Mouse (Mus musculus) kidney, embryonic 14.5 days (tissue): ENCODE measurements around the gene 1700001O22Rik. TPM values are rescaled to one million over a fixed set of nuclear protein-coding genes. Genes with fewer than 3 reads are reported as not detected.

ENCODE experiments used
- ATAC-seq: fragments of 200-750 bp; cut with Nextera tagmentation; 2 replicates; pipeline ENCODE4 v1.8.0; 2017; ENCODE audit warnings: moderate number of reproducible peaks, mild to moderate bottlenecking, moderate TSS enrichment, moderate library complexity; ENCODE audit not compliant: low FRiP score, low TSS enrichment
- H3K27ac ChIP-seq: fragments of 300-500 bp; sonication (generic); 2 replicates; pipeline ENCODE4 v1.5.1; 2014; ENCODE audit warnings: low read depth, mild to moderate bottlenecking, low read length, moderate library complexity, mixed read lengths
- H3K27me3 ChIP-seq: fragments of 300-500 bp; sonication (generic); 2 replicates; pipeline ENCODE4 v1.6.1; 2014; ENCODE audit warnings: mild to moderate bottlenecking, low read length; ENCODE audit not compliant: control insufficient read depth, insufficient read depth
- H3K36me3 ChIP-seq: fragments of 300-500 bp; sonication (generic); 2 replicates; pipeline ENCODE4 v1.6.1; 2014; ENCODE audit warnings: low read length, mixed read lengths; ENCODE audit not compliant: control insufficient read depth, insufficient read depth
- H3K4me1 ChIP-seq: fragments of 300-500 bp; sonication (generic); 2 replicates; pipeline ENCODE4 v1.6.1; 2014; ENCODE audit warnings: low read length, mixed read lengths; ENCODE audit not compliant: control insufficient read depth, insufficient read depth
- H3K4me2 ChIP-seq: fragments of 300-500 bp; sonication (generic); replicated peaks from 2 replicates; pipeline ENCODE4 v1.6.1; 2014; ENCODE audit warnings: low read depth, mild to moderate bottlenecking, low read length
- H3K4me3 ChIP-seq: fragments of 300-500 bp; sonication (generic); 2 replicates; pipeline ENCODE4 v1.5.1; 2014; ENCODE audit warnings: mild to moderate bottlenecking, low read length
- H3K9ac ChIP-seq: fragments of 300-500 bp; sonication (generic); 2 replicates; pipeline ENCODE4 v1.6.1; 2014; ENCODE audit warnings: low read depth, mild to moderate bottlenecking, low read length, moderate library complexity
- H3K9me3 ChIP-seq: fragments of 300-500 bp; sonication (generic); 2 replicates; pipeline ENCODE4 v1.6.1; 2016; ENCODE audit warnings: low read length; ENCODE audit not compliant: control insufficient read depth
- WGBS: fragments of 180-500 bp; shearing (Covaris S2); extraction: QIAGEN DNeasy Blood & Tissue Kit; methylation state at CpG from one replicate; pipeline ENCODE4 v1.1.7; 2014; 5-methylcytosine and 5-hydroxymethylcytosine counted together
- polyA plus RNA-seq: library from polyadenylated mRNA; unstranded; fragments of >200 nt; fragmentation: Nextera tagmentation; extraction: Ambion mirVana; gene quantifications from 2 replicates; pipeline ENCODE4 v1.2.1, GENCODE M21; 2014

Gene 1700001O22Rik
- 3.8 and 4.2 TPM in 2 replicates for polyA plus RNA-seq

- H3K27me3 ChIP-seq: no peaks in the 10 kb centered on the region
- H3K4me3 ChIP-seq: no peak within 1 kb of the TSS
- H3K9me3 ChIP-seq: no peaks in the 10 kb centered on the region
- ATAC-seq: no peak
- 80% methylated on average over 3 of the region's 3 CpGs for WGBS
- H3K27ac ChIP-seq: no peak within 1 kb of the TSS
- peaks cover 18% of the 10 kb centered on the region; the same call in 1 of the 2 replicates for H3K4me1 ChIP-seq
- H3K9ac ChIP-seq: no peak within 1 kb of the TSS
- H3K36me3 ChIP-seq: no peaks in the 10 kb centered on the region
- no peak within 1 kb of the TSS for H3K4me2 ChIP-seq
Observed at GRCm38 (mm10) chr2:30803604-30804003, at the start of gene 1700001O22Rik. Gene 1700001O22Rik, minus strand, starts transcription at chr2:30803661.

GRCm38 (mm10) chr2:30852771-30853313 lies 49.4 kb upstream of the 1700001O22Rik start:
- Histone ChIP-seq H3K36me3 (no peaks in the 10 kb centered on the region), H3K4me1 (peaks cover 17% of the 10 kb centered on the region)
- 19% methylated on average over 20 of the region's 20 CpGs for WGBS

DNA sequence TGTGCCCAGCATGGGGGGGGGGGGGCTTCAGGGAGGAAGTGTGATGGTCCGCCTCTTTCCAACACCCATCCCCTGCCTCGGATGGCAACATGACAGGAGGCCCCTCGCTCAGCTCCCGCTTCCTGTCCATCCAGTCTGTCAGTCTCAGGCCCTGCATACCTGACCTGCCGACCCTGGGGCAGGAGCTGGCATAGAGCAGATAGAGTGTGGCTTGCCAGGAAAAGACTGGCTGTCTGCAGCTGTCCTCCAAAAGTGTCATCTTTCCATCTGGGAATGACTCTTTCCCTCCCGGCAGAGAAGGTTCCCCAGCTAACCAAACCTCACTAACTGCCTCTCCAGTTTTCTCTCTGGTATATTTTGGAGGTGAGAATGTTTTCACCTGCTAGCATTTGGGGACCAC lies 47.1 kb upstream of the 1700001O22Rik start:
- Histone ChIP-seq H3K4me1 (peaks cover 27% of the 10 kb centered on the region), H3K4me3 (no peak overlapping the region), H3K4me2 (no peak overlapping the region), H3K36me3 (no peaks in the 10 kb centered on the region), H3K9ac (no peak overlapping the region), H3K9me3 (no peaks in the 10 kb centered on the region), H3K27ac (no peak overlapping the region), H3K27me3 (no peaks in the 10 kb centered on the region)
- WGBS: 25% methylated on average over 6 of the region's 6 CpGs
- no peak for ATAC-seq

More at GRCm38 (mm10) chr2:30852771-30853313, 49.4 kb upstream of the 1700001O22Rik start:
- H3K9me3 ChIP-seq: no peaks in the 10 kb centered on the region
- H3K4me3 ChIP-seq: no peak overlapping the region
- peak overlapping the region; percentile 4; the same call in 1 of the 2 replicates for H3K9ac ChIP-seq
- ATAC-seq: no peak
- H3K27me3 ChIP-seq: no peaks in the 10 kb centered on the region
- H3K4me2 ChIP-seq: peak overlapping the region; percentile 19; the same call in 1 of the 2 replicates
- H3K27ac ChIP-seq: no peak overlapping the region

DNA sequence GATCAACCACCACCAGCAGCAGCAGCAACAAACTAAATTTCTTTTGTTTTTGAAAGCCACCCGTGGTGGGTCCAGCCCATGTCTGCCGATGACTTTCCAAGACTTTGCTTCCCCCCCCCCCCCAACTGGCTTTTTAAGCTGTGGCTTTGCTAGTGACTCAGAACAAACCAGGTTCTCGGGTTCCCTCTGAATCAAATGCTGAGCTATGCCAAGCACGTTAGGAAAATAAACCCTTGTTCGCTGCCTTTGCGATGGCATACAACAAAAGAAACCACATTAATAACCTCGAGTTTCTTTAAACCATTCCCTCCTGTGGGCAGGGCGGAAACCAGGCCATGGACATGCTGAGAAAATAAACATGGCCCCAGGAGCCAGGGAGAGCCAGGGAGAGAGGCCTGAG lies 44.7 kb upstream of the 1700001O22Rik start:
- peaks cover 26% of the 10 kb centered on the region for H3K4me1 ChIP-seq
- no peak for ATAC-seq
- H3K36me3 ChIP-seq: no peaks in the 10 kb centered on the region
- H3K4me2 ChIP-seq: no peak overlapping the region
- no peak overlapping the region for H3K27ac ChIP-seq
- no peak overlapping the region for H3K4me3 ChIP-seq
- H3K27me3 ChIP-seq: no peaks in the 10 kb centered on the region
- 61% methylated on average over 8 of the region's 8 CpGs for WGBS
- H3K9me3 ChIP-seq: no peaks in the 10 kb centered on the region
- H3K9ac ChIP-seq: no peak overlapping the region

- WGBS: 15% methylated on average over 6 of the region's 6 CpGs
- Histone ChIP-seq H3K4me2 (no peak overlapping the region), H3K9me3 (no peaks in the 10 kb centered on the region), H3K36me3 (no peaks in the 10 kb centered on the region), H3K4me3 (no peak overlapping the region), H3K9ac (0 out of 2 replicates have a peak overlapping the region, but pooled peaks have one; percentile 8), H3K4me1 (peaks cover 18% of the 10 kb centered on the region; the same call in 1 of the 2 replicates), H3K27me3 (no peaks in the 10 kb centered on the region), H3K27ac (no peak overlapping the region)
- no peak for ATAC-seq
Observed at GRCm38 (mm10) chr2:30846723-30847122, 43.3 kb upstream of the 1700001O22Rik start.

DNA sequence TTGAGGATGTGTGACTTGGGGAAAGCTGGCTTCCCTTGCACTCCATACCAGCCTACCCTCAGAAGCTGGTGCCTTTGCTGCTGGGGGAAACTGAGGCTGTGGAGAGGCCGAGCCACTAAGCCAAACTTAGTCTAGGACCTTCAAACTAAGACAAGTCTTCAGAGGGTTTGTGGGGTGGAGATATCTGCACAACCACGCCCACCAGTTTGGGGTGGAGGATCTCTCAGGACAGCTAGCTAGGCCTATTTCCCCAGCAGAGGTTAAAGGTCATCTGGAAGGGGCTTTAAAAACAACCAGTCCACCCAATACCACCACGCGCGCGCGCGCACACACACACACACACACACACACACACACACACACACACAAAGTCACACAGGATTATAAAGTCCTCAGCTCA lies 42.8 kb upstream of the 1700001O22Rik start:
- Histone ChIP-seq H3K4me3 (peak overlapping the region; percentile 50), H3K27me3 (no peaks in the 10 kb centered on the region), H3K4me2 (peak overlapping the region; percentile 69), H3K36me3 (no peaks in the 10 kb centered on the region), H3K4me1 (peaks cover 16% of the 10 kb centered on the region; the same call in 1 of the 2 replicates), H3K9me3 (no peaks in the 10 kb centered on the region), H3K9ac (peak overlapping the region; percentile 63; the same call in 1 of the 2 replicates), H3K27ac (no peak overlapping the region)
- 59% methylated on average over 8 of the region's 8 CpGs for WGBS
- no peak for ATAC-seq

DNA sequence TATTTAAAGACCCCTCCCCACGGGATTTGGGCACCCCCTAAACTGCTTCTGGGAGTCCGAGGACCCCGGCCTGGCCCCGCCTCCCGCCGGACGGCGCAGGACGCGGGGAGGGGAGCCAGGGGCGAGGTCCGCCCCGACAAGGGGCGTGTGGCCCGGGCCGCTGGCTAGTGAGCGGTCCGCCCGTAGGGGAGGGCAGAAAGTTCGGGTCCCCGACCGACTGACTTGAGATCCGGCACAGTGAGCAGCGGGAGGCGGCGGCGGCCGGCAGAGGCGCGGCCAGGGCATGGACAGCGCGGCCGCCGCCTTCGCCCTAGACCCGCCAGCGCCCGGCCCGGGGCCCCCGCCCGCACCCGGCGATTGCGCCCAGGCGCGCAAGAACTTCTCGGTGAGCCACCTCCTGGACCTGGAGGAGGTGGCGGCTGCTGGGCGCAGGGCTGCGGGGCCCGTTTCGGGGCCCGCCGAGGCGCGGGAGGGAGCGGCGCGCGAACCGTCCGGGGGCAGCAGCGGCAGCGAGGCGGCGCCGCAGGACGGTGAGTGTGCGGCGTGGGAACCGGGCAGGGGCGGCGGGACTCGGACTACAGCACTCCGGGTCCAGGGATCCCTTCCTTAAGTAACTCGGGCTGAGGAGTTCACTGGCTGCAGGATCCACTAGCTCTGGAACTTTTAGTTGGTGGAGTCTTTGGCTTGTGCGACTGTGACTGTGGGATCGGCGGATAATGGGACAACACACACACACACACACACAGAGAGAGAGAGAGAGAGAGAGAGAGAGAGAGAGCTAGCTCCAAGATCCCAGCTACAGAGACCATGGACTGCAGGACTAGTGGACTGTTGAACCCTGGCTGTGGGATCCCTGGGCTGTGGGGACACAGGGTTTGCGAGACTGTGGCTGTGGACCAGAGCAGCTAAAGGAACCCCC lies 42.0 kb upstream of the 1700001O22Rik start:
- H3K4me1 ChIP-seq: peaks cover 10% of the 10 kb centered on the region; the same call in 1 of the 2 replicates
- peak; percentile 55; the same call in 1 of the 2 replicates for ATAC-seq
- peak overlapping the region; percentile 69 for H3K4me2 ChIP-seq
- H3K27ac ChIP-seq: no peak overlapping the region
- WGBS: 2% methylated on average over 73 of the region's 80 CpGs
- peak overlapping the region; percentile 50 for H3K4me3 ChIP-seq
- H3K27me3 ChIP-seq: no peaks in the 10 kb centered on the region
- no peaks in the 10 kb centered on the region for H3K9me3 ChIP-seq
- no peaks in the 10 kb centered on the region for H3K36me3 ChIP-seq
- H3K9ac ChIP-seq: peak overlapping the region; percentile 63

DNA sequence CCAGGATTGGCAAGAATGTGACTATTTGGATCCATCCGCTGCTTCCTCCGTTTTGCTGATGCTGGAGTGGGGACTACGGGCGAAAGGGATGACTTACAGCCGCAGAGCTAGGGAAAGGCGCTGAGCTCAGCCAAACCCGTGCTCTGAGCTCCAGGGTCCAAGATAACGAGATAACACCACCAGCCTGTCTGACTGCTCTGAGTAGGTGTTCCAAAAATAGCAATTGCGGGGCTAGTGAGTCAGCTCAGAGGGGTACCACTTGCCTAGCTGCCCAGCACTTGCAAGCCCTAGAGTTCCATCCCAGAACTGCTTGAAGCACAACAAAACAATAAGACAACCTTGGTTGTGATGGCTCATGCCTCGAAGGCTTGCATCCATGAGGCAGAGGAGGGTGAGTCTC lies 39.2 kb upstream of the 1700001O22Rik start:
- WGBS: 42% methylated on average over 10 of the region's 10 CpGs

More for the DNA sequence above, 39.2 kb upstream of the 1700001O22Rik start:
- peaks cover 10% of the 10 kb centered on the region; the same call in 1 of the 2 replicates for H3K4me1 ChIP-seq
- no peak overlapping the region for H3K4me3 ChIP-seq
- H3K4me2 ChIP-seq: no peak overlapping the region
- H3K27me3 ChIP-seq: no peaks in the 10 kb centered on the region
- ATAC-seq: no peak
- H3K9me3 ChIP-seq: no peaks in the 10 kb centered on the region
- H3K36me3 ChIP-seq: no peaks in the 10 kb centered on the region
- no peak overlapping the region for H3K9ac ChIP-seq
- no peak overlapping the region for H3K27ac ChIP-seq
